Mouse (Mus musculus): ENCODE results near the gene Wbp2nl. TPM values are rescaled to one million over a fixed set of nuclear protein-coding genes. Genes with fewer than 3 reads are reported as not detected.
A peak's percentile ranks its signal among the peaks of the same experiment; 100 is the strongest.

Wbp2nl gene
- total RNA-seq, 2 experiments from 2014 or later = 0.52 TPM; not detected in 1

DNA sequence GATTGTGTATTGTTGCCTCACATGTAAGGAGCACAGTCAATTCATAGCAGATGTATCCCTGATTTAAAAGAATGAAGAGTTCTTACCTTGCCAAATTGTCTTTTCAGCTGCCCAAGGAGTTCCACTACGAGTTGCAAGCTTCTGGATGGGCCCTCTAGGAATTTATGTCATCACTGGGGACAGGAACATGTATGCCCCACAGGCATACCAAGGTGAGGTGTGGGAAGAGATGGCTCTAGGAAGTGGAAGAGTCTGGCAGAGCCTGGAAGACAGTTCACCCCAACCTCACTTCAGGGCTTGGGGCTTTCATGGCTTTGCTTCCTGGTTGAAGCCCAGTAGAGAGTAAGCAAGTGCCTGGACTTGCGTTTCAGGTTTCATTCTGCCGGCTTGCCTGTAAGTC is 9.7 kb downstream of the Wbp2nl start:
- no peak for ATAC-seq (replicated peaks; ENCODE audit: poor library complexity, severe bottlenecking)

DNA sequence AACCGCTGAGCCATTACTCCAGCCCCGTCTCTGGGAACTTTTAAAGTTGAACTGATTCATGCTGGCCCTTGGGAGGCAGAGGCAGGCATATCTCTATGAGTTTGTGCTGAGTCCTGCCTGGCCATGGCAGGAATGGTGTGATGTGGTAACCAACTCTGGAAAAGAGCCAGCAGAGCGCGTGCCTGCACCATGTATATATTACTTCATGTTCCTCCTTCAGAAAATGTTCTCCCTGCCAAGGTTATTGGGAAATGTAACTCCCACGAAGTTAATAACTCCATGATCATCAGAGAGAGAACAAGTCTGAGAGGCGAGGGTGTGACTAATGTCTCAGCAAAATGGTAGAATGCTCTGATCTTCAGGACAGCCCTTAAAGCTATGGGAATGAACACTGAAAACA is 19.1 kb downstream of the Wbp2nl start:
- ATAC-seq (replicated peaks; ENCODE audit: poor library complexity, severe bottlenecking) = peak; percentile 81

DNA sequence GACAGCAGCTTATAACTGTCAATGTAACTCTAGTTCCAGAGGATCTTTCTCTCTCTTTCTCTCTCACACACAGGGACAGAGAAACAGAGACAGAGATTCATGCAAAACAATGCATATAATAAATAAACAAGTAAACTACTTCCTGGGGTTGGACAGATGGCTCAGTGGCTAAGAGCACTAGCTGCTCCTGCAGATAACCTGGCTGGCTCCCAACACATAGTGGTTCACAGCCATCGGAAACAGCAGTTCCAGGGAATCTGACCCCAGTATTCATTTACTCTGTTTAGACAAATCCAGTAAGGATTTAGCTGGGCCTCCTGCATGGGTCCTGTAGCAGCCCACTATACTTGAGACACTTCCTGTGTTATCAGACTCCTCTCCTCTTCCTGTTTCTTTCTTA is 20.9 kb downstream of the Wbp2nl start:
- ATAC-seq (replicated peaks; ENCODE audit: poor library complexity, severe bottlenecking) = no peak; the same call in 1 of the 2 replicates

GRCm38 (mm10) chr15:82322195-82322594 is 23.4 kb downstream of the Wbp2nl start:
- ATAC-seq (replicated peaks; ENCODE audit: poor library complexity, severe bottlenecking) = no peak

GRCm38 (mm10) chr15:82325382-82325781 is 26.6 kb downstream of the Wbp2nl start:
- peak; percentile 78 for ATAC-seq (replicated peaks; ENCODE audit: poor library complexity, severe bottlenecking)

DNA sequence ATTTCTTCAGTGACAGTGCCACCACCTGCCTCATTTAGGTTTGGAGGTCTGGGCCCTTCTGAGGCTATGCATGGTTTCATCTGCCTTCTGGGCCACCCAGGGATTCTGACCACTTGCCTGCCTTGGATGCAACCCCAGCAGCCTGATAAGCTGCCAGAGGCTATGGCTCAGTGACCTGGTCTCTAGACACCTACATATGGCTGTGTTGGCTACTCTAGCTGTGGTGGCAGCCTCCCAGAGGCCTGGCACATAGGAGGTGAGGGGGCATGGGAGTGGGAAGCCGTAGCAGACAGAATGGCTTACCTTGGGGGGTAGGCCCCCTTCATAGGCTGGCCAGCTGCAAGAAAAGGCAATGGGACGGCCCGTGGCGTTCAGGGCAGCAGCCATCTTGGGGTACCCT is 36.4 kb downstream of the Wbp2nl start:
- no peak for ATAC-seq (replicated peaks; ENCODE audit: poor library complexity, severe bottlenecking)

- ATAC-seq (replicated peaks; ENCODE audit: poor library complexity, severe bottlenecking) = no peak
Measured at GRCm38 (mm10) chr15:82336629-82337028, 37.9 kb downstream of the Wbp2nl start.

DNA sequence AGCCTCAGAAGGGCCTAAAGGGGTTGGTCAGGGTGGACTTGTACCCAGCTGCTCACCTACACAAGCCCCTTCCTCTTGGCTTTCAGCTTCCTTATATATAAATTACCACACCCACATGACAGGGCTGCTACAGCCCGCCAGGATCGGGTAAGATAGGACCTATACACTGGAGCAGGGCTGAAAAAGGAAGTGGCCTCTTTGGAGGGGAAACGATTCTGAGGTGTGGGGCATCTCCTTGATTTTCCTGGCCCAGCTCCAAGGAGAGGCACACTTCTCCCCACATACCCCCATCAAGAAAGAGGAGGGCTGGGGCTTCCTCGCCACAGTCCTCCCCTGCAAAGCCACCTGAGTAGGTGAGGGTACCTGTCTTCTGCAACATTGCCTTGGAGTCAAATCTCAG is 39.1 kb downstream of the Wbp2nl start:
- ATAC-seq (replicated peaks; ENCODE audit: poor library complexity, severe bottlenecking) = peak; percentile 61

- ATAC-seq (replicated peaks; ENCODE audit: poor library complexity, severe bottlenecking) = peak; percentile 76
Measured at GRCm38 (mm10) chr15:82338593-82339112, 39.9 kb downstream of the Wbp2nl start, which contains the start of the genes Naga, Pheta2 and Smdt1. Gene Naga, minus strand, starts transcription at chr15:82338925. Gene Pheta2, plus strand, starts transcription at chr15:82338942. Gene Smdt1, plus strand, starts transcription at chr15:82338959.

- no peak for ATAC-seq (replicated peaks; ENCODE audit: poor library complexity, severe bottlenecking)
Measured at GRCm38 (mm10) chr15:82339150-82339549, 40.4 kb downstream of the Wbp2nl start.

DNA sequence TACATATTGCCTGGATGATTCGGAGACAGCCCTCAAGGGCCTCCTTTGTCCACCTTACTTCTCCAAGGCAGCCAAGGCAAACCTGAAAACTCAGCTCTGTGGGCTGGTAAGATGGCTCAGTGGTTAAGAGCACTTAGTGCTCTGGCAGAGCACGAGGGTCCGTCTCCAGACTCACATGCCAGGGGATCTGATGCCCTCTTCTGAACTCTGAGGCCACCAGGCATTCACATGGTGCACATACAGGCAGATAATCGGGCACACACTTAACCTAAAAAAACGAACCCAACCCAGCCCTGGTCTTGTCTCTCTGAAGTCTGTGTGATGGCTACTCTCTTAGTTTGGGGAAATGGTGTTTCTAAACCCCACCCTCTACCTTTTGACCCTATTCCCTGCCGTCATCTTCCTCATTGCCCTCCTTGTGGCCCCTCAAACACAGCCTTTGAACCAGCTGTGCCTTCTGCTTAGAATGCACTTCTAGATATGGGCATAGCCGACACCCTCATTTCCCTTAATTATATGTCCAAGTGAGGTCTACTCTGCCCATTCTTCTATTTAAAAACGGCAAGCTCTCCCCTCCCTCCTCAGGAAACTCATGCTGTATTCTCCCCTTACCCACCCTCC is 41.0 kb downstream of the Wbp2nl start:
- ATAC-seq (replicated peaks; ENCODE audit: poor library complexity, severe bottlenecking) = no peak

- no peak for ATAC-seq (replicated peaks; ENCODE audit: poor library complexity, severe bottlenecking)
Measured at GRCm38 (mm10) chr15:82340414-82341035, 41.8 kb downstream of the Wbp2nl start.

- peak; percentile 18 for ATAC-seq (replicated peaks; ENCODE audit: poor library complexity, severe bottlenecking)
Measured at GRCm38 (mm10) chr15:82341036-82341501, 42.3 kb downstream of the Wbp2nl start.

DNA sequence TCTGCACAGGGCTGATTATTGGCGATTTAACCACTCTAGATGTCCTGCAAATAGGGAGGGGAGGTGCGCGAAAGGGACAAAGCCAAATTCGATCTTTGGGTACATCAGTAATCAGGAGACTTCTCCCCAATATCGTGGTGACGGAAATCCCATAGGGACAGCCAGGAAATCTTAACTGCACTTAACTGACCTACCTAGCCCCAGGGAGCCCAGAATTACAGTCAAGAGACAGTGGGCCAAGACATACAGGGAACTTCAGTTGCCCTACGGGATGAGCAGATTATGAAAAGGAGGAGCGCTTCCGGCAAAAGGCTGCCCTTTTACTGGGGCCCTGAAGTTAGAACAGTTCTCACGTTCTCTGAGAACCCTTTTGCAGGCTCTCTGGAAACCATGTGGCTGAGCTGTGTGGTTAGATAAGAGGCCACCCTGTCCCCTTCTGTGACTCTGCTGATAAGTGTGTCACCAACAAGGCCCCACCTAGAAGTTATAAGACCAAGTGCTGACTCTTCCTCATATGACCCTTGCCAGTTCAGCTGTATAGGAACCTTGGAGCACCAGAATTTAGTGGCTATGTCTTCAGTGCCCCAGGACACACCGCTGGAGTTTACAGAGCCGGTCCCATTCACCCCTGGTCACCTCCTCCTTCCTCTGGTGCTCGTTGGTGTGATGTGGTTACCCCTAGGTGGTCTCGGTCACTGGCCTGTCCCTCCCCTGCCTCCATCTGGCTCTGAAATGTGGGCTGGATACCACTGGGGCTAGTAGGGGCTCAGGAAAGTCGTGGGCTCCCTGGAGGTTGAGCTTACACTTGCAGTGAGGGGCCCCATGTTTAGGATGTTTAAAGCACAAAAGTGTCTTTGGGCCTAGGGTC is 43.2 kb downstream of the Wbp2nl start:
- ATAC-seq (replicated peaks; ENCODE audit: poor library complexity, severe bottlenecking) = peak; percentile 4; the same call in 1 of the 2 replicates

- ATAC-seq (replicated peaks; ENCODE audit: poor library complexity, severe bottlenecking) = no peak
Measured at GRCm38 (mm10) chr15:82342543-82342935, 43.8 kb downstream of the Wbp2nl start.

DNA sequence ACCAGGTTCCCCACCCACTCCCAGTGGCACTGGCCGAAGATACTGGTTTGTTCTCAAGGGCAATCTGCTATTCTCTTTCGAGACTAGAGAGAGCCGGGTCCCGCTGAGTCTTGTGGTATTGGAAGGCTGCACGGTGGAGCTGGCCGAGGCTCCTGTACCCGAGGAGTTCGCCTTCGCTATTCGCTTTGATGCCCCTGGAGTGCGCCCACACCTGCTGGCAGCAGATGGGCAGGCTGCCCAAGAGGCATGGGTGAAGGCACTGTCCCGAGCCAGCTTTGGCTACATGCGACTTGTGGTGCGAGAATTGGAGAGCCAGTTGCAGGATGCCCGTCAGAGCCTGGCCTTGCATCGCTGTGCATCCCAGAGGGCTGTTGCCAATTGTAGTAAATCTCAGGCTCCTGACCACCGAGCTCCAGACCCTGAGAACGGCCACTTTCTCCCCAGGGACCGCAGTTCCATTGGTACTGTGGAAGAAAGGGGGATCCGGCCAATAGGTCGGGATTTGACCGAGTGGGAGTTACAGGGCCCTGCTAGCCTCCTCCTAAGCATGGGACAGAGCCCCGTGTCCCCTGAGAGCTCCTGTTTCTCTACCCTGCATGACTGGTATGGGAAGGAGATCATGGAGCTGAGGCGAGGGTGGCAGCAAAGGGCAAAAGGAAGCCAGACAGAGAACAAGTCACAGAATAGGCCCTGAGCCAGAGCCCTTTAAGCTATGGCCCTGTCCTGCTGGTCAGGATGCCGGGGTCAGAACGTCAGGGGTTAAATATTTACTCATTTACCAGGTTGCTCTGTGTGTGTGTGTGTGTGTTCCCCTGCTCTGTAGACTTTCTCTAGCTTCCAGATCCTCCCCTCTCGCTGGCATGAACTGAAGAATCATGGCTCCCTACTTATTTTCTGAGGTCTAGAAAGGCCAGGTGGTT is 44.9 kb downstream of the Wbp2nl start:
- no peak for ATAC-seq (replicated peaks; ENCODE audit: poor library complexity, severe bottlenecking)

DNA sequence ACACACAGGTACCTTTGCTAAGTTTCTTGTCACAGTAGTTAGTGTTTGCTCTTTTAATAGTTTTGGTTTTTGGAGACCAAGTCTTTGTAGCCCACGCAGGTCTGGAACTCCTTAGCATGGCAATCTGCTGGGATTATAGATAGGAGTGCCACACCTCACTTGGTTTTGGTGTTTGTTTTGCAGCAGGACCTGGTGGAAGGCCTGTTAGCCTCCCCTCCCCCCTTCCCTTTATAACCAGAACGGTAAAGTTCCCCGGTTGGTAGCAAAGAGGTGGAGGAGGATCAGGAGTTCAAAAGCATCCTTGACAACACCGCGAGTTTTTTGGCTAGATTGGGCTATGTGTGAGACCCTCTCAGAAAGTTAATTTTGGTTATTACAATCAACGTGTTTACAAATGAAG is 46.2 kb downstream of the Wbp2nl start:
- ATAC-seq (replicated peaks; ENCODE audit: poor library complexity, severe bottlenecking) = no peak

DNA sequence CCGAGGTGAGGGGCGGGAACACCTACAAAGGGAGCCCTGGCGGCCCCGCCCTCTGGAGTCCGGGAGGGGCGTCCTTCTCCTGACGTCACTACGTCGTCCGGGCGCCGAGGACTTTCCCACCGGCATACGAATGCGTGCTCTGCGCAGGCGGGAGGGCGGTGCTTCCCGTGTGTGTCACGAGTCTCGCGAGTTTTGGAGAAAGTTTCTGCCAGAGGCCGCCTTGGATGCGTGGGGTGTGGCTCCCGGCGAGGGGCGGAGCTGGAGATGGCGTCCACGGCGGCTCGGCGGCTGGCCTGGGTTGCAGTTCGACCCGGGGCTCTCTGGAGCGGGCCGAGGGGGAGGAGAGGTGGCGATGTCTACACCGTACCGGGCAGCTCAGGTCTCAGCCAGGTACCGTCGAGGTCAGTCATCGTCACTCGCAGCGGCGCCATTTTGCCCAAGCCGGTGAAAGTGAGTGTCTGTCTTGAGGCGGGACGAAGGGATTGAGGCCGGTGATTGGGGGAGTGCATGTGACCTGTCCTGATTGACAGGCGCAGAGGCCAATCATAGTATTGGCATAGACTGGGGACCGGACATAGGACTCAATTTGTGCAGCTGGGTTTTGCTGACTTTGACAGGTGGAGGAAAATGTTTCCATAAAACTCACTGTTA is 47.2 kb downstream of the Wbp2nl start:
- peak; percentile 77 for ATAC-seq (replicated peaks; ENCODE audit: poor library complexity, severe bottlenecking)

Data from granulocyte monocyte progenitor cell, adult 5-6 weeks (primary cell).